21 mouse cellular contexts compared by ENCODE assay signal in genomic region chr15:42107106-42107505, GRCm38 (mm10).
"Had no signal": no experiment of that assay in that cellular context is flagged by ENCODE, and none has a peak within 500 bp of the region (broad histone marks: within the 10 kb centered on the region; RNA-seq: fewer than 3 reads in every experiment).

No protein-coding gene starts in this region.

- H3K27me3 ChIP-seq: limb, embryonic 13.5 days; liver, embryonic 12.5 days; liver, embryonic 15.5 days; lung, embryonic 15.5 days; stomach, embryonic 15.5 days had no signal

- H3K9me3 ChIP-seq: limb, embryonic 13.5 days; liver, embryonic 12.5 days; liver, embryonic 15.5 days; lung, embryonic 15.5 days; stomach, embryonic 15.5 days had no signal

- H3K4me3 ChIP-seq: left cerebral cortex, adult 2 months; limb, embryonic 13.5 days; liver, embryonic 12.5 days; liver, embryonic 15.5 days; lung, embryonic 15.5 days; stomach, embryonic 15.5 days had no signal

- H3K4me2 ChIP-seq: limb, embryonic 13.5 days; liver, embryonic 12.5 days; liver, embryonic 15.5 days; lung, embryonic 15.5 days; midbrain, embryonic 11.5 days; stomach, embryonic 15.5 days had no signal

- H3K4me1 ChIP-seq: liver, embryonic 12.5 days; liver, embryonic 15.5 days; lung, embryonic 15.5 days; stomach, embryonic 15.5 days had no signal

- DNase-seq: kidney, adult 18-20 months; kidney, adult 9 months; kidney, postnatal 14 days; kidney, postnatal 4 days; layer of hippocampus, postnatal 36 days; liver; lung, adult 18-20 months; lung, postnatal 10 days; lung, postnatal 36 days; midbrain, embryonic 14.5 days; right cerebral cortex, adult 18-20 months; right cerebral cortex, postnatal 25 days; spleen, adult 18-20 months; thymus, postnatal 25 days had no signal

- H3K9ac ChIP-seq: limb, embryonic 13.5 days; liver, embryonic 12.5 days; liver, embryonic 15.5 days; lung, embryonic 15.5 days; stomach, embryonic 15.5 days had no signal

- H3K36me3 ChIP-seq: limb, embryonic 13.5 days; liver, embryonic 12.5 days; liver, embryonic 15.5 days; lung, embryonic 15.5 days; stomach, embryonic 15.5 days had no signal

- H3K27ac ChIP-seq: left cerebral cortex, adult 2 months; limb, embryonic 13.5 days; liver, embryonic 12.5 days; liver, embryonic 15.5 days; lung, embryonic 15.5 days; stomach, embryonic 15.5 days had no signal

- ATAC-seq: liver, embryonic 12.5 days had no signal
